Mouse (Mus musculus) small intestine, adult 2 months (tissue): ENCODE results near the gene Zc3h12d.

Source experiments
- CTCF ChIP-seq: fragments of 200-500 bp; IDR thresholded peaks from 2 replicates; pipeline ENCODE4 v1.5.1; 2012; ENCODE audit warnings: low read depth, mild to moderate bottlenecking, control low read depth, inconsistent platforms, low read length, moderate library complexity, mixed read lengths; ENCODE audit not compliant: insufficient replicate concordance, insufficient read length; ENCODE audit errors: extremely low read depth
- POLR2A ChIP-seq: fragments of 200-500 bp; IDR thresholded peaks from 2 replicates; pipeline ENCODE4 v1.6.1; 2012; ENCODE audit warnings: low read depth, mild to moderate bottlenecking, control low read depth, inconsistent platforms, low read length, moderate library complexity

- TF ChIP-seq CTCF (no peak), POLR2A (no peak)
Measured at GRCm38 (mm10) chr10:7818676-7819075, 13.6 kb upstream of the Zc3h12d start.
